Mouse (Mus musculus) cortical plate, adult 2 months (tissue): ENCODE measurements at regions not wholly inside any gene's neighbourhood (a gene's known extent, or its start where the extent isn't known, plus 50 kb on each side); places are given as distances from the start of the nearest gene placed in this dataset.

Experiments
- CTCF ChIP-seq: fragments of 200-500 bp; IDR thresholded peaks from 2 replicates; pipeline ENCODE4 v1.5.1; 2011; ENCODE audit warnings: mild to moderate bottlenecking, control low read depth, low read length; ENCODE audit not compliant: insufficient read depth; ENCODE audit errors: extremely low read depth
- POLR2A ChIP-seq: fragments of 200-500 bp; IDR thresholded peaks from 2 replicates; pipeline ENCODE4 v1.6.1; 2011; ENCODE audit warnings: mild to moderate bottlenecking, low read length, control low read depth; ENCODE audit not compliant: insufficient read depth; ENCODE audit errors: extremely low read depth

DNA sequence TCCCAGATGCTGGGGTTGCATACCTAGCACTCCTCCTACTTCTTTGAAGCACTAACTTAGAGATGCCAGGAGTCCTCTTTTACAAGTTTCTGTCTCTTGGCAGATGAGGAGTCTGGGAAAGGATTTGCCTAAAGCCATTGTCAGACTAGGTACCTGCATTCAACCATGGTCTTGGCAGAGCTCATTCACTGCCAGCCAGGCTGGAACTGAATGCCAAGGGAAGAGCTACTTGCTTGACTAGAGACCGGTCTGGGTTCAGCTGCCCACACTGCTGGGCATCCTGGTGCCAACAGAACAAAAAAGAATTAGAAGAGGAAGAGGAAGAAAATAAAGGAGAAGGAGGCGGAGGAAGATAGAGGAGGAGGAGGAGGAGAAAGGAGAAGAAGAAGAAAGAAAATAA lies 74.1 kb upstream of the Polg start:
- TF ChIP-seq CTCF (no peak), POLR2A (no peak)
